Mouse (Mus musculus): ENCODE results near the gene Tulp1.
"Not testable (repeated sequence)": the region's sequence is repeated elsewhere in the genome, so short reads cannot be mapped to it uniquely, and the experiment has no call there.

The Tulp1 gene

DNA sequence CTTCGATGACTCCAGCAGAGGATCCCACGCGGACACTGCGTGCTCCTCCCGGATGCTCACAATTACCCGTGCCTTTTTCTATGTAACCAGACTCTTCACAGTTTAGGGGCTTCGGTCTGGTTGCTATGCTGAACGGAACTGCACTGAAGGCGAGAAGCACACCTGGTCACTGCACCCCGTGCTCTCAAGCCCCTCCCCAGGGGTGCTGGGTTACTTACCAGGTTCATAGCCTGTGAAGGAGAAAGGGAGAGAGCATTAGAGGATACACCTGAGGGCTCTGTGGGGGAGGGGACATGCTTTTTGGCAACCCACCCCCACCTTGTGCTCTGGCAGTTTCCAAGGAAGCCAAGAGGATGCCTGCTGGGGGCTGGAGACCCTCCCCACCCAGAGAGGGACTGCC is 29.8 kb downstream of the Tulp1 start:
- no peak for DNase-seq

DNA sequence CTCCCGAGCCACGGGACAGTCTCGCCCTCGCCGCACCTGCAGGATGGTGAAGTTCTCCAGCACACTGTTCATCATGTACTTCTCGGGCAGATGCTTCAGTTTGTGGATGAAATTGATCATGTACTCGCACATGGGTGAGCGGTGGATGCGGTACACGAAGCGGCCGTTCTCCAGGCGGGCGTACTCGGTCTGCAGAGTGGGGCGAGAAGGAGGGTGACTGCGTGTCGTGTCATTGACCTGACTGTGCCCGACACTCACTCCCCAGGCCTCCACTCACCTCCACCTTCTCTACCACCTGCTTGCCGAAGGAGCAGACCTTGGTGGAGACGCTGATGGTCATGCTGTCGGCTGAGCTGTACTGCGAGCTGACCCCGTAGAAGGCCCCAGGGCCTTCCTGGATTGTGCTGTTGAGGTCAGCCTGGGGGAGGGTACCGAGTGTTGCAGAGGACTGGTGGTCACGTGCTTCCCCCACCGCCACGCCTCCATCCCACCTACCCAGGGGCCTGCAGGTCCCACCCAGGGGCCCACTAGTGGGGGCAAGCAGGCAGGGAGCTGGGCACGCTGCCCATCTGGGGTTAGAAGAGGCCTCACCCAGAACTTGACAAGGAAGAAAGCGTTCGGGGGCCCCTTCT is 32.0 kb downstream of the Tulp1 start:
- DNase-seq, result no peak

- no peak for DNase-seq
These were observed 32.7 kb downstream of the Tulp1 start for GRCm38 (mm10) chr17:28332113-28332914.

- DNase-seq, result no peak
These were observed 33.5 kb downstream of the Tulp1 start for GRCm38 (mm10) chr17:28331241-28332112.

GRCm38 (mm10) chr17:28330590-28330989 is 34.4 kb downstream of the Tulp1 start:
- not testable (repeated sequence) for DNase-seq

GRCm38 (mm10) chr17:28330232-28330546 is 34.8 kb downstream of the Tulp1 start:
- no peak for DNase-seq

GRCm38 (mm10) chr17:28329503-28330231 is 35.4 kb downstream of the Tulp1 start:
- no peak for DNase-seq

GRCm38 (mm10) chr17:28328946-28329345 is 36.1 kb downstream of the Tulp1 start:
- no peak for DNase-seq

GRCm38 (mm10) chr17:28328366-28328928 is 36.6 kb downstream of the Tulp1 start, which contains the start of gene Rpl10a:
TSS of gene Rpl10a (plus strand) at chr17:28328471.
- DNase-seq, result peak; percentile 96 to 97

- no peak for DNase-seq
These were observed 37.2 kb downstream of the Tulp1 start for GRCm38 (mm10) chr17:28327673-28328325.

GRCm38 (mm10) chr17:28326951-28327350 is 38.1 kb downstream of the Tulp1 start:
- DNase-seq, result no peak

GRCm38 (mm10) chr17:28325751-28326150 is 39.3 kb downstream of the Tulp1 start:
- no peak for DNase-seq

DNA sequence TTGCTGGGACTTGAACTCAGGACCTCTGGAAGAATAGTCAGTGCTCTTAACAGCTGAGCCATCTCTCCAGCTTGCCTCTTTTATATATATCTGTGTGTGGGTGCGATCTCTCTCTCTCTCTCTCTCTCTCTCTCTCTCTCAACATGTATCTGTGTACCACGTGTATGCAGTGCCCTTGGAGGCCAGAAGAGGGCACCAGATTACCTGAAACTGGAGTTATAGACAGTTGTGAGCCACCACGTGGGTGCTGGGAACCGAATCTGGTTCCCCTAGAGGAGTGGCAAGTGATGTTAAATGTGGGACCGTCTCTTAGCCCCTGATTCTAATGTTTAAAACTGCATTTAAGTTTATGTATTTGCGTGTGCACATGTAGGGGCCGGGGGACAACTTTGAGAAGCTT is 40.6 kb downstream of the Tulp1 start:
- not testable (repeated sequence) for DNase-seq

GRCm38 (mm10) chr17:28323786-28324185 is 41.2 kb downstream of the Tulp1 start:
- no peak for DNase-seq

DNA sequence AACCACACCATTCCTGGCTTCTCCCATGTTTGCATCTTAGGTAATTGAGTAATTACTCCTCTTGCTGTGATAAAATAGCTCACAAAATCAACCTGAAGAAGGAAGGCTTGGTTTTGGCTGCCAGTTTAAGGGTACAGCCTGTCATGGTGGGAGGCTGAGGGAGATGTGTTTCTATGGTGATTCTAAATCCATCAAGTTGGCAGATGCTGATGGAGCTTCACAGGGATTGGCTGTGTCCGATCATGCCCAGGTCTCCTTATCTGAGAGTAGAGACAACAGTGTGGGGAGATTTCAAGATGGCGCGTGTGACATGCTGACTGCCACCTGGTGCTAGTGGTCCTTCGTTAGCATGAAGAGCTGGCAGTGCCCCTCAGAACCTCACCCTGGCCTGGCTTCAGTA is 43.3 kb downstream of the Tulp1 start:
- no peak for DNase-seq

- no peak for DNase-seq
These were observed 47.3 kb downstream of the Tulp1 start for GRCm38 (mm10) chr17:28317725-28318124.

DNA sequence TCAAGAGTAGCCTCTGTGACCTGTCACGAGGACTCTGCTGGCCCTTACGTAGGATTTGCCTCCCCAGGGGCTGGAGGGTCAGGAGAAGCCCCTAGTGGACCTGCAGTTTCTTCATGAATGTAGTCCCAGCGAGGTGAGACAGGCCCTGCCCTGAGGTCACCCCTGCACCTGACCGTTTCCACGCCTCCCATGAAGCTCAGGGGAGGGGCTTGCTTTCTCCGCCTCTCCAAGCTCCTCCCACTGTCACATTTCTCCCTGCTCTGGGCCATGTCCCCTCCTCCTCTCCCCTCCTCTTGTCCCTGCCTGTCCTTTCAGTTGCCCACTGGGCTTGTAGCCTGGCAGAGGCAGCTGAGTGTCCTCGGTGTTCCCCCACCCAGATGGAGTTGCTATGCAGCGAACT is 47.9 kb downstream of the Tulp1 start:
- no peak for DNase-seq

DNA sequence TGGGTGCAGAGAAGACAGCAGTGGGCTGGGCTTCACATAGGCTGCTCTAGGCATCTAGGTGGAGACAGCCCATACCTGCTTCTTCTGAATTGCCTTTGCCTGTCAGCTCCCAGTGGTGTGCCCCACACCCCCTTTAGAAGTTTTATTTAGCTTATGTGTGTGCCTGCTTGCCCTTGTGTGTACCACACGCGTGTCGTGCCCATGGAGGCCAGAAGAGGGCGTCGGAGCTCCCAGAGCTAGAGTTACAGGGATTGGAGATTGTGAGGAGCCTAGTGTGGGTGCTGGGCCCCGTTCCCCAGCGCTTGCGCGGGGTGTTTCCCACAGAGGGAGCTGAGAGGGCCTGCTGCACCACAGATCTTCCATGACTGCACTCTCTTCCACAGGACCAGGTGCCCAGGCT is 48.5 kb downstream of the Tulp1 start:
- no peak for DNase-seq

GRCm38 (mm10) chr17:28315611-28316160 is 49.3 kb downstream of the Tulp1 start:
- DNase-seq, result no peak

GRCm38 (mm10) chr17:28313880-28314225 is 51.2 kb downstream of the Tulp1 start:
- DNase-seq, result no peak

GRCm38 (mm10) chr17:28313212-28313879 is 51.7 kb downstream of the Tulp1 start, which contains the start of gene Fance:
TSS of gene Fance (plus strand) at chr17:28313519.
- peak; percentile 94 to 95 for DNase-seq
